Mouse (Mus musculus) T-helper 17 cell (primary cell): ENCODE results near the gene E030018B13Rik.

Experiments used
- in situ Hi-C, 2 experiments: fragments of 300-600 bp; cut with MboI, MseI; formaldehyde crosslinking; loops; 1 replicate in 1 of 2; 2 replicates in 1 of 2; pipeline ENCODE4 v1.15.1; 2025; ENCODE audit warnings: high pct_unique_total_duplicates in 2 of 2

E030018B13Rik gene

DNA sequence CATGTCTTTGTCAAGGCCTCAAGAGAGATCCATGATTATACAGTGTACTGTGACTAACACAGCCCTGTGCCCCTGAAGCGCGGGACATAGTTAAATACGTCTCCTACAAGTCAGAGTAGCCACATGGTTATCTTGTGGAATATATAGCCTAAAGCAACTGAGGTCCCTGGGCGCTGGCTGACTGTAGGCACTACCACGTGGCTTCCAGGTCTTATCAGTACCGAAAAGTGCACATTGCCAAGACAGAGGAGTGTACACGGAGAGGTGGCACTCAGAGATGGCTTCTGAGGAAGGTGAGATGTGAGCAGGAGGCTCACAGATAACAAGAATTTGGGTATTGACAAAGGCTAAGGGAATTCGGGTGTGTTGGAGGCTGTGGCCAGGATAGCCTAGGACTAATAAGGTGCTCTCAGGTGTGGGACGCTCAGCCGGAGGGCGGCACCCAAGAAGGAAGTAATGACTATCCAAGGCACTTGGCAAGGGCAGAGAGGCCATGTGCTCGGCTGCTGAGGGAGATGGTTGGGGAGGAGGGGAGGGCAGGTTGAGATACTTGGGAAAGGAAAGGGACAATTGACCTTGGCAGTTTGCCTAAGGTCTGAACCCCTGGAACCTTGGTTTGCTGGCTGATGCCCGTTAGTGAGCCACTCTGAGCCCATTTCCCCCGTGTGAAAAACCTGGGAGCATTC is 39.6 kb downstream of the E030018B13Rik start:
- in situ Hi-C loops = loop anchor here in 1 of 2 experiments (25.0 kb wide), 1 partner anchor 1694 kb away; no protein-coding TSS in a partner anchor

DNA sequence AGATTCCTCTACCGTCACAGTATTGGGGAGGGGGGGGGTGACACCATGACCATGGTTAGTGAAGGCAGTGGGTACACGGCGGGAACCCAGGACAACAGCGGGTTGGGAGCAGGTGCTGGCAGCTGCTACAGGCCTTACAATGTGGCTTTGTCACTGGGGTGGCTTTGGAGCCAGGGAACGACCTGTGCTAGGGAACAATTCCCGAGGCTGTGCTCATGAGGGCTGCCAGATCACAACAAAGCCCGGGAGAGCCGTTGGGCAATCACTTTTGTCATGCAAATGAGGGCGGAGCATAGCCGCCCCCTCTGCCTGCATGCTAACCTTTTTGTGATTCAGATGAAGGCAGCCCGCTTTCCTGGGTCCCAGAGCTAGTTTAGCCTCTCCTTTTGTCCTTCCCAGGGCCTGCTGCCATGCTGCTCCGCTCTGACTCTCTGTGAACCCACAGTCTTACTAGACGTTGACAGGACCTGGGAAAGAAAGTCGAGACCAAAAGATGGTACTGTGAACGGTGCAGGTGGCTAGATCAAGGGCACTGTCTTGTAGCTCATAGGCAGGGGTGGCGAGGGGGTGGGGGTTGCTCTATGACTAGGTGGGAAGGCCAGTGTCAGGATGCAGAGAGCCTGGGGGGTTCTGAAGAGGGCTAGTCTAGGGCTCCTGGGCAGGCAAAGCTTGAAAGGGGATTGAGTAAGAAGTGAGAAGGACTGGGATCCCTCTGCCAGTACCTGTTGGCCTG is 40.5 kb downstream of the E030018B13Rik start:
- in situ Hi-C loops = loop anchor here in 1 of 2 experiments (25.0 kb wide), 1 partner anchor 1695 kb away; no protein-coding TSS in a partner anchor

DNA sequence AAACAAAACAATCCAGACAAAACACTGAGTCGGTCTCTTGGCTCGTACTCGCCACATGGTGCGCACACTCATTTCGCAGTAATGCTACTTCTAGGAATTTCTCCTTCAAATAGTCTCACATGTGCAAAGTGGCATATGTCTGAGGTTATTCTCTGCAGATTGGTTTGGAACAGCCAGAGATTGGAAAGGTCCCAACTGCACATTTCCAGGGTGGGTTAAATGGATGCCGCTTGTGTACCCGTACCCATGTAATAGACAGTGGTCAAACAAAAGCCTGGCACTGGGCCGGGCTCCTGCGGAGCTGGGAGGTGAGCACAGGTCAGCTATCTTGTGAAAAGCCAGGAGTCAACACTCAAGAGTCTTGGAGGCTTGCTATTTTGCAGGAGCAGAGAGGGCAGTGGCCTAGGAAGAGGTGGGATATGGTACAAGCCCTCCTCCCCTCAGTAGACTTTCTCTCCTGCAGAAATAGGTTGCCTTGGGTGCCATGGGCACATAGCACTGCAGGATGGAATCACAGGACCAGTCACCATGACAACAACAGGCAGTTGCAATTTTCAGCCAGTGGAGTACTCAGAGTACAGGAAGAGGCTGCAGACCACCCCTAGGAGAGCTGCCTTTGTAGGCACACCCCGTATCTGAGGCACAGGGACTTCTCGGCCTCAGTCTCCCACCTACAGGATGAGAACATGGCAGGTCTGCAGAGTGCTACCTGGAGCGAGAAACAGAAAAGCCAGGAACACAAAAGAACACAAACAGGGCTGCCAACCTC is 41.4 kb downstream of the E030018B13Rik start:
- in situ Hi-C loops = loop anchor here in 1 of 2 experiments (25.0 kb wide), 1 partner anchor 1696 kb away; no protein-coding TSS in a partner anchor

DNA sequence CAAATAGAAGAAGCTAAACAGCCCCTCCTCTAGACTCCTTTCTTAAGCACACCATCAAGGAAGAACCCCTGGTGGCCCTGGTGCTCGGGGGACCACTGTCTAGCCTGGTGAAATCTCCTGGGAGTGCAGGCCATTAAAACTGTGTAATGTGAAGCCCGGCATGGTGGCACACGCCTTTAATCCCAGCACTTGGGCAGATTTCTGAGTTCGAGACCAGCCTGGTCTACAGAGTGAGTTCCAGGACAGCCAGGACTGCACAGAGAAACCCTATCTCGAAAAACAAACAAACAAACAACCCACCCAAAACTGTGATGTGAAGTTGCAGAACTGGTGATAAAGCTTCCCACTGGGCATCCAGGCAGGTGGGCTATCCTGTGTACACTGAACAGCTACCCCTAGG is 47.0 kb downstream of the E030018B13Rik start:
- in situ Hi-C loops = loop anchor here (10.0 to 25.0 kb wide), 2 partner anchors 1539 to 1701 kb away; partner anchors contain the start of gene Mkrn3 (in 1 of the 2)

DNA sequence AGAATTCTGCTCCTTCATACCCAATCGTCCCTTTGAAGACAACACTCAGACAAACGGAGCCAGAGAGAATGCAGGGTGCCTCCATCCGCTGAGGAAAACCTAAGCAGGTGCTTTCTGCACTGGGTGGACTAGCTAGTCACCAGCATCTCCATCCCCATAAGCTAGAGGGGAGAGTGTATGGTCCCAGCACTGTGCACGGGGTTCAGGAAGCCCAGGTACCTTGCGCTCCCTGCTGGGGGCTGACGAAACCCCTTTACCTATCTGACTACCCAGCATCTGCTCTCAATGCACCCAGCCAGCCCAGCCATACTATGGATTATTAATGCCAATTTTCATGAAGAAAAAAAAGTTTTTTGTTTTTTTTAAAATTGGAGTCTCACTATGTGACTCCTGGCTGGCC is 47.5 kb downstream of the E030018B13Rik start:
- in situ Hi-C loops = loop anchor here (10.0 to 25.0 kb wide), 2 partner anchors 1539 to 1702 kb away; partner anchors contain the start of gene Mkrn3 (in 1 of the 2)

DNA sequence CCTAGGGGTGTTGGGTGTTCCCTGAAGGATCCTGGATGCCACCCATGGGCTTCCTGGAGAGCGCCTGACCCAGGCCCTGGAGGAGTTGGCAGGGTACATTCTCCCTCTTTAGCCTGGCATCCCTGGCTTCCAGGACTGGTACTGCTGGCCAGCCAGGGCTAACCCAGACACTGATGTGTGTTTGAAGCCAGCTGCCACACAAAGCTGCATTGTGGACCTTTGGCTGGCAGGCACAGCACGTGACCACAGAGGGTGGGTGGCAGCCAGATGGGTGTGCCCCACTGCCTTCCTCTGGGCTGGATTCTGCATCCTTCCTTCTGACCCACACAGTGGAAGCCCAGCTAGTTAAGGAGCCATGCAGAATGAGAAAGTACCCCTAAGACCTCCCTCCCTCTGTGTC is 48.5 kb downstream of the E030018B13Rik start:
- in situ Hi-C loops = loop anchor here (10.0 to 25.0 kb wide), 2 partner anchors 1540 to 1703 kb away; partner anchors contain the start of gene Mkrn3 (in 1 of the 2)

DNA sequence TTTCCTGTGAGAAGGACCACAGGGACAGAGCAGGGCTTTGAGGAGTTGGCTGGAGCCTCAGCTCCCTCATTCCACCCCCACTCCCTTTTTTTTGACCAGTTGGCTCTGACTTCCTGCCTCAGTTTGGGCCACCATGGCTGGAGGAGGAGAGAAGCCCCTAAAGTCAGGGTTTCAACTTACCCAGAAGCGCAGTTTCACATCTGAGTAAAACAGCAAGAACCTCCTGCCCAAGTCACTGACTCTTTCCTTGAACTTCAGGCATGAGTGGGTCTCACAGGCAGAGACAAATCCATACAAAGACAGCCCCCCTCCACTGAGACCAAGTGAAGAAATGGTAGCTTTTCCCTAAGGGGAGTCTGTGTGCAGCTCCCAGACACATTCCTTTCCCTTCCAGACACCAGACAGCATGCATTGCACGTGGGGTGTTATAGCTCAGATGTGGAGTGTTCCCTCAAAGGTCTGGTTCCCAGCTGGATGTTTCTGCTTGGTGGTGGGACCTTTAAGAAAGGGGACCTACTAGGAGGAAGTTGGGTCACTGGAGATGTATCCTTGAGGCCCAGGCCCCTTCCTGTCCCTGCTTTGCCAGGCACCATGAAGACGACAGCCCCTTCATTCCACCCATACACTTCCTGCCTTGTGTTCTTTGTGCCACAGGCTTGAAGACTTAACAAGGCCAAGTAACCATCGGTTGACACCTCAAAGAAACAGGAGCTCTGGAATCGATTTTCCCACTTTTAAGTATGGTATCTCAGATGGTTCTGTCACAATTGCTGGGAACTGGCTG is 49.2 kb downstream of the E030018B13Rik start:
- in situ Hi-C loops = loop anchor here (10.0 to 25.0 kb wide), 2 partner anchors 1541 to 1704 kb away; partner anchors contain the start of gene Mkrn3 (in 1 of the 2)

DNA sequence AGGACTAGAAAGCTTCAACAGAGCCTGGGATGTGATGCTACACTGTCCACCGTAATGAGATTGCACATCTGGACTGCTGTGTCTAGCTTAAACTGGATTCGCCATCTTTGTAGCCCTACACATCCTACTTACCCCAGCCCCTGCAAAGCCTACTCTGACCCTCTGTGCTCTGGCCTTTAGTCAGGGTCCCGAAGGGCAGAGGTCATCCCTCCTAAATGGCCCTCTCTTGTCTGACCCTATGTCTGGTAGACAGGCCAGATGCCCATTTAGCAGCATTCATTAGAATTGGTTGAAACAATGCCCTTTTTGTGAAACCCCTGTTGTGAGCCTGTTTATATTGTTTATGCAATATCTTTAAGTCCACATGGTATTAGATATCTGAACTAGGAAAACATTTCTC is 53.3 kb downstream of the E030018B13Rik start:
- in situ Hi-C loops = loop anchor here (10.0 to 25.0 kb wide), 2 partner anchors 1545 to 1708 kb away; partner anchors contain the start of gene Mkrn3 (in 1 of the 2)
